Mouse (Mus musculus) kidney, embryonic 15.5 days (tissue): ENCODE results near the gene Gas2l1. TPM values are rescaled to one million over a fixed set of nuclear protein-coding genes. Genes with fewer than 3 reads are reported as not detected.

Experiments used
- ATAC-seq: fragments of 200-750 bp; cut with Nextera tagmentation; replicated peaks from 2 replicates; pipeline ENCODE4 v1.8.0; 2017; ENCODE audit warnings: moderate TSS enrichment; ENCODE audit not compliant: low FRiP score
- H3K27ac ChIP-seq: fragments of 300-500 bp; sonication (generic); 2 replicates; pipeline ENCODE4 v1.5.1; 2015; ENCODE audit warnings: mild to moderate bottlenecking, inconsistent platforms
- H3K27me3 ChIP-seq: fragments of 300-500 bp; sonication (generic); 2 replicates; pipeline ENCODE4 v1.6.1; 2015; ENCODE audit warnings: inconsistent platforms
- H3K36me3 ChIP-seq: fragments of 300-500 bp; sonication (generic); 2 replicates; pipeline ENCODE4 v1.6.1; 2015; ENCODE audit warnings: inconsistent platforms
- H3K4me1 ChIP-seq: fragments of 300-500 bp; sonication (generic); 2 replicates; pipeline ENCODE4 v1.6.1; 2015; ENCODE audit warnings: inconsistent platforms
- H3K4me2 ChIP-seq: fragments of 300-500 bp; sonication (generic); 2 replicates; pipeline ENCODE4 v1.6.1; 2015; ENCODE audit warnings: moderate library complexity, mild to moderate bottlenecking, inconsistent platforms
- H3K4me3 ChIP-seq: fragments of 300-500 bp; sonication (generic); replicated peaks from 2 replicates; pipeline ENCODE4 v1.5.1; 2015; ENCODE audit warnings: mild to moderate bottlenecking, inconsistent platforms
- H3K9ac ChIP-seq: fragments of 300-500 bp; sonication (generic); 2 replicates; pipeline ENCODE4 v1.6.1; 2015; ENCODE audit warnings: mild to moderate bottlenecking, inconsistent platforms
- H3K9me3 ChIP-seq: fragments of 300-500 bp; sonication (generic); replicated peaks from 2 replicates; pipeline ENCODE4 v1.6.1; 2016; ENCODE audit warnings: inconsistent platforms
- WGBS: fragments of 180-500 bp; shearing (Covaris S2); methylation state at CpG from one replicate; pipeline ENCODE4 v1.1.7; 2015; ENCODE audit warnings: mixed read lengths; 5-methylcytosine and 5-hydroxymethylcytosine counted together
- polyA plus RNA-seq: library from polyadenylated mRNA; unstranded; fragments of >200 nt; fragmentation: Nextera tagmentation; extraction: Ambion mirVana; gene quantifications from 2 replicates; pipeline ENCODE4 v1.2.1, GENCODE M21; 2015

The Gas2l1 gene
- polyA plus RNA-seq, 1 experiment from 2014 or later = 34.6 TPM

GRCm38 (mm10) chr11:5062860-5063505 is 2.1 kb downstream of the Gas2l1 start:
- 70% methylated on average over 13 of the region's 13 CpGs for WGBS
- ATAC-seq = no peak
- H3K9ac ChIP-seq = no peak overlapping the region
- H3K9me3 ChIP-seq = no peaks in the 10 kb centered on the region
- no peak overlapping the region for H3K27ac ChIP-seq
- peaks cover 68% of the 10 kb centered on the region for H3K4me1 ChIP-seq
- peak overlapping the region; percentile 87 for H3K4me2 ChIP-seq
- H3K4me3 ChIP-seq = peak overlapping the region; percentile 87; the same call in 1 of the 2 replicates
- H3K36me3 ChIP-seq = peaks cover 10% of the 10 kb centered on the region
- H3K27me3 ChIP-seq = peaks cover 59% of the 10 kb centered on the region

GRCm38 (mm10) chr11:5062326-5062725 is 2.8 kb downstream of the Gas2l1 start:
- Histone ChIP-seq H3K36me3 (0 out of 2 replicates have a peak, but pooled peaks cover 3% of the 10 kb centered on the region), H3K4me1 (peaks cover 74% of the 10 kb centered on the region), H3K4me2 (peak overlapping the region; percentile 78), H3K27ac (no peak overlapping the region), H3K4me3 (peak overlapping the region; percentile 41), H3K9ac (peak overlapping the region; percentile 44; the same call in 1 of the 2 replicates), H3K27me3 (peaks cover 66% of the 10 kb centered on the region), H3K9me3 (no peaks in the 10 kb centered on the region)
- ATAC-seq = no peak
- WGBS = 21% methylated on average over 13 of the region's 13 CpGs

GRCm38 (mm10) chr11:5061413-5062139 is 3.6 kb downstream of the Gas2l1 start:
- Histone ChIP-seq H3K27me3 (peaks cover 73% of the 10 kb centered on the region), H3K9me3 (no peaks in the 10 kb centered on the region), H3K27ac (no peak overlapping the region), H3K4me1 (peaks cover 81% of the 10 kb centered on the region), H3K4me3 (peak overlapping the region; percentile 41), H3K36me3 (0 out of 2 replicates have a peak, but pooled peaks cover 3% of the 10 kb centered on the region), H3K4me2 (peak overlapping the region; percentile 78), H3K9ac (peak overlapping the region; percentile 44)
- ATAC-seq = peak; percentile 33
- under 1% methylated on average over 62 of the region's 62 CpGs for WGBS

- H3K4me1 ChIP-seq = peaks cover 88% of the 10 kb centered on the region
- H3K4me2 ChIP-seq = peak overlapping the region; percentile 78
- peak overlapping the region; percentile 41 for H3K4me3 ChIP-seq
- H3K36me3 ChIP-seq = 0 out of 2 replicates have a peak, but pooled peaks cover 3% of the 10 kb centered on the region
- H3K27me3 ChIP-seq = peaks cover 80% of the 10 kb centered on the region
- no peak for ATAC-seq
- no peak overlapping the region for H3K27ac ChIP-seq
- H3K9me3 ChIP-seq = no peaks in the 10 kb centered on the region
- WGBS = 58% methylated on average over 28 of the region's 28 CpGs
- peak overlapping the region; percentile 41 for H3K9ac ChIP-seq
These were observed 4.2 kb downstream of the Gas2l1 start for GRCm38 (mm10) chr11:5060756-5061412.

GRCm38 (mm10) chr11:5059704-5060156 is 5.4 kb downstream of the Gas2l1 start:
- H3K9ac ChIP-seq = no peak overlapping the region
- H3K27me3 ChIP-seq = peaks cover 87% of the 10 kb centered on the region
- no peak overlapping the region for H3K27ac ChIP-seq
- 8% methylated on average over 27 of the region's 27 CpGs for WGBS
- H3K36me3 ChIP-seq = 0 out of 2 replicates have a peak, but pooled peaks cover 3% of the 10 kb centered on the region
- H3K9me3 ChIP-seq = no peaks in the 10 kb centered on the region
- H3K4me1 ChIP-seq = peaks cover 86% of the 10 kb centered on the region
- H3K4me3 ChIP-seq = no peak overlapping the region
- ATAC-seq = no peak
- 0 out of 2 replicates have a peak overlapping the region, but pooled peaks have one; percentile 98 for H3K4me2 ChIP-seq

GRCm38 (mm10) chr11:5059230-5059629 is 5.9 kb downstream of the Gas2l1 start:
- H3K36me3 ChIP-seq = 0 out of 2 replicates have a peak, but pooled peaks cover 3% of the 10 kb centered on the region
- H3K4me3 ChIP-seq = no peak overlapping the region
- H3K4me2 ChIP-seq = peak overlapping the region; percentile 98
- H3K4me1 ChIP-seq = peaks cover 81% of the 10 kb centered on the region
- no peak overlapping the region for H3K9ac ChIP-seq
- no peak overlapping the region for H3K27ac ChIP-seq
- H3K27me3 ChIP-seq = peaks cover 87% of the 10 kb centered on the region
- no peak for ATAC-seq
- WGBS = 20% methylated on average over 14 of the region's 14 CpGs
- H3K9me3 ChIP-seq = no peaks in the 10 kb centered on the region

- 0 out of 2 replicates have a peak, but pooled peaks cover 3% of the 10 kb centered on the region for H3K36me3 ChIP-seq
- peaks cover 77% of the 10 kb centered on the region for H3K4me1 ChIP-seq
- H3K27me3 ChIP-seq = peaks cover 84% of the 10 kb centered on the region
- H3K27ac ChIP-seq = no peak overlapping the region
- peak overlapping the region; percentile 56; the same call in 1 of the 2 replicates for H3K4me3 ChIP-seq
- no peak for ATAC-seq
- no peak overlapping the region for H3K9ac ChIP-seq
- H3K4me2 ChIP-seq = peak overlapping the region; percentile 98
- 28% methylated on average over 9 of the region's 9 CpGs for WGBS
- H3K9me3 ChIP-seq = no peaks in the 10 kb centered on the region
These were observed 6.3 kb downstream of the Gas2l1 start for GRCm38 (mm10) chr11:5058783-5059182.

GRCm38 (mm10) chr11:5057856-5058641 is 7.1 kb downstream of the Gas2l1 start, which contains the start of gene Rasl10a:
Gene Rasl10a, plus strand, starts transcription at chr11:5058128.
- ATAC-seq = peak; percentile 0; the same call in 1 of the 2 replicates
- 2% methylated on average over 75 of the region's 77 CpGs for WGBS
- H3K4me1 ChIP-seq = peaks cover 69% of the 10 kb centered on the region
- peak within 1 kb of the TSS; percentile 56 for H3K4me3 ChIP-seq
- peak within 1 kb of the TSS; percentile 98 for H3K4me2 ChIP-seq
- H3K9ac ChIP-seq = peak within 1 kb of the TSS; percentile 58
- H3K27me3 ChIP-seq = peaks cover 77% of the 10 kb centered on the region
- no peak within 1 kb of the TSS for H3K27ac ChIP-seq
- H3K9me3 ChIP-seq = no peaks in the 10 kb centered on the region
- H3K36me3 ChIP-seq = 0 out of 2 replicates have a peak, but pooled peaks cover 3% of the 10 kb centered on the region

GRCm38 (mm10) chr11:5057541-5057855 is 7.6 kb downstream of the Gas2l1 start:
- H3K36me3 ChIP-seq = 0 out of 2 replicates have a peak, but pooled peaks cover 3% of the 10 kb centered on the region
- peak overlapping the region; percentile 58; the same call in 1 of the 2 replicates for H3K9ac ChIP-seq
- 19% methylated on average over 8 of the region's 8 CpGs for WGBS
- no peak overlapping the region for H3K27ac ChIP-seq
- peak overlapping the region; percentile 98 for H3K4me2 ChIP-seq
- H3K4me3 ChIP-seq = peak overlapping the region; percentile 56
- H3K27me3 ChIP-seq = peaks cover 72% of the 10 kb centered on the region
- no peak for ATAC-seq
- peaks cover 64% of the 10 kb centered on the region for H3K4me1 ChIP-seq
- no peaks in the 10 kb centered on the region for H3K9me3 ChIP-seq

GRCm38 (mm10) chr11:5057064-5057463 is 8.1 kb downstream of the Gas2l1 start:
- H3K4me2 ChIP-seq = peak overlapping the region; percentile 98
- H3K36me3 ChIP-seq = 0 out of 2 replicates have a peak, but pooled peaks cover 3% of the 10 kb centered on the region
- peak overlapping the region; percentile 56; the same call in 1 of the 2 replicates for H3K4me3 ChIP-seq
- no peak overlapping the region for H3K9ac ChIP-seq
- WGBS = 54% methylated on average over 8 of the region's 8 CpGs
- H3K9me3 ChIP-seq = no peaks in the 10 kb centered on the region
- H3K4me1 ChIP-seq = peaks cover 60% of the 10 kb centered on the region
- no peak for ATAC-seq
- peaks cover 68% of the 10 kb centered on the region for H3K27me3 ChIP-seq
- no peak overlapping the region for H3K27ac ChIP-seq
